Mouse (Mus musculus): ENCODE measurements around the gene Mbtps1. TPM values are rescaled to one million over a fixed set of nuclear protein-coding genes. Genes with fewer than 3 reads are reported as not detected.
A peak's percentile ranks its signal among the peaks of the same experiment; 100 is the strongest.

The Mbtps1 gene
- polyA plus RNA-seq, 1 experiment from 2014 or later = 72.2 TPM

DNA sequence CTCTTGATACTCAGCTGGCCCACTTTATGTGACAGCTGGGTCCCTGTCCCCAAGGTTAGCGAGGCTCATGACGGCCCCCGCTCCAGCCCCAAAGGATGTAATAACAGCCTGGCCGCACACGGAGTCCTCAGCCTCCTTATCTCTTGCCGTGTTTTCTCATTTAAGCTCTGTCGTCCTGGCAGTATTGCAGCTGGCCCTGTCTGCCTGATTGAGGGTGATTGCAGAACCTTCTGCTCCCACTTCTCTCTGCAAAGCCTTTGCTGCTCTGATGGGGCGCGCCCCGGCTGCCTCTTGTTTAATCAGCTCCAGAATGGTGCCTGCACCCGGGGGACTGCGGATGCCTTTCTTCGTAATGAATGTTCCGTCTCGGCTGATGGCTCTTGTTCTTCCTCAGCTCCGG, 98.8 kb downstream of the Mbtps1 start:
- H3K9me3 ChIP-seq = no peaks in the 10 kb centered on the region
- WGBS = 27% methylated on average over 16 of the region's 16 CpGs
- peaks cover 48% of the 10 kb centered on the region for H3K27me3 ChIP-seq (replicated peaks)
- H3K36me3 ChIP-seq = no peaks in the 10 kb centered on the region
- peaks cover 32% of the 10 kb centered on the region for H3K4me1 ChIP-seq
- 0 out of 2 replicates have a peak overlapping the region, but pooled peaks have one; percentile 13 for H3K4me3 ChIP-seq
- H3K27ac ChIP-seq (replicated peaks) = no peak overlapping the region
- no peak for ATAC-seq (ENCODE audit: extremely low read depth, insufficient number of reproducible peaks, low FRiP score, low TSS enrichment)
- H3K4me2 ChIP-seq = peak overlapping the region; percentile 54
- H3K9ac ChIP-seq = 0 out of 2 replicates have a peak overlapping the region, but pooled peaks have one; percentile 17

Other genes starting within 250 kb of the Mbtps1 start
- gene Hsbp1, start 214.2 kb downstream of the Mbtps1 start, polyA plus RNA-seq (2015; fragmentation: Nextera tagmentation; extraction: Ambion mirVana) = 288 and 312 TPM in 2 replicates
- gene Mlycd, start 163.9 kb downstream of the Mbtps1 start, polyA plus RNA-seq (2015; fragmentation: Nextera tagmentation; extraction: Ambion mirVana) = 17.0 and 17.1 TPM in 2 replicates
- 0.51 and 0.89 TPM in 2 replicates for gene Osgin1, start 124.6 kb downstream of the Mbtps1 start, polyA plus RNA-seq (2015; fragmentation: Nextera tagmentation; extraction: Ambion mirVana)
- 0.57 and 0.79 TPM in 2 replicates for gene Necab2, start 112.0 kb downstream of the Mbtps1 start, polyA plus RNA-seq (2015; fragmentation: Nextera tagmentation; extraction: Ambion mirVana)
- not detected in 2 replicates for gene Slc38a8, start 57.0 kb downstream of the Mbtps1 start, polyA plus RNA-seq (2015; fragmentation: Nextera tagmentation; extraction: Ambion mirVana)
- 31.3 and 32.4 TPM in 2 replicates for gene Hsdl1, start 16.4 kb upstream of the Mbtps1 start, polyA plus RNA-seq (2015; fragmentation: Nextera tagmentation; extraction: Ambion mirVana)
- 0.17 and 0.24 TPM in 2 replicates for gene Dnaaf1, start 16.5 kb upstream of the Mbtps1 start, polyA plus RNA-seq (2015; fragmentation: Nextera tagmentation; extraction: Ambion mirVana)
- gene Taf1c, start 46.5 kb upstream of the Mbtps1 start, polyA plus RNA-seq (2015; fragmentation: Nextera tagmentation; extraction: Ambion mirVana) = 6.0 and 6.6 TPM in 2 replicates
- gene Adad2, start 54.0 kb upstream of the Mbtps1 start, polyA plus RNA-seq (2015; fragmentation: Nextera tagmentation; extraction: Ambion mirVana) = not detected in 2 replicates
- not detected in 2 replicates for gene Kcng4, start 76.9 kb upstream of the Mbtps1 start, polyA plus RNA-seq (2015; fragmentation: Nextera tagmentation; extraction: Ambion mirVana)
- 3.6 and 4.4 TPM in 2 replicates for gene Wfdc1, start 107.6 kb upstream of the Mbtps1 start, polyA plus RNA-seq (2015; fragmentation: Nextera tagmentation; extraction: Ambion mirVana)
- 0.20 and 0.29 TPM in 2 replicates for gene Atp2c2, start 141.3 kb upstream of the Mbtps1 start, polyA plus RNA-seq (2015; fragmentation: Nextera tagmentation; extraction: Ambion mirVana)
- gene Tldc1, start 219.7 kb upstream of the Mbtps1 start, polyA plus RNA-seq (2015; fragmentation: Nextera tagmentation; extraction: Ambion mirVana) = 14.3 and 14.6 TPM in 2 replicates